Mouse (Mus musculus) embryonic fibroblast, embryonic 13.5 days (primary cell): ENCODE results near the gene Ago4. TPM values are rescaled to one million over a fixed set of nuclear protein-coding genes. Genes with fewer than 3 reads are reported as not detected.

ENCODE experiments used
- H3K27ac ChIP-seq: 2 replicates; pipeline ENCODE4 v1.5.1; 2012; ENCODE audit warnings: low read length, control low read depth, inconsistent platforms; ENCODE audit not compliant: insufficient read depth
- H3K4me1 ChIP-seq: 2 replicates; pipeline ENCODE4 v1.6.1; 2011; ENCODE audit warnings: low read length; ENCODE audit not compliant: control insufficient read depth, insufficient read depth
- H3K4me3 ChIP-seq: 2 replicates; pipeline ENCODE4 v1.5.1; 2011; ENCODE audit warnings: mild to moderate bottlenecking, control low read depth, low read length; ENCODE audit not compliant: insufficient read depth
- CTCF ChIP-seq: IDR thresholded peaks from 2 replicates; pipeline ENCODE4 v1.5.1; 2011; ENCODE audit warnings: mild to moderate bottlenecking, control low read depth, low read length, moderate library complexity, borderline replicate concordance; ENCODE audit not compliant: insufficient read depth
- POLR2A ChIP-seq: IDR thresholded peaks from 2 replicates; pipeline ENCODE4 v1.6.1; 2011; ENCODE audit warnings: low read depth, mild to moderate bottlenecking, control low read depth, low read length, moderate library complexity
- polyA plus RNA-seq: library from polyadenylated mRNA; stranded (reverse); fragments of >200 nt; gene quantifications from 2 replicates; pipeline ENCODE4 v1.2.4, GENCODE M21; 2011; ENCODE audit warnings: low read depth; ENCODE audit not compliant: missing spikeins, insufficient read length

Ago4 gene
- 1.2 and 1.9 TPM in 2 replicates for polyA plus RNA-seq

- H3K4me1 ChIP-seq, result no peaks in the 10 kb centered on the region
- peak within 1 kb of the TSS; percentile 72 for H3K4me3 ChIP-seq
- TF ChIP-seq CTCF (no peak), POLR2A (no peak)
- H3K27ac ChIP-seq, result no peak within 1 kb of the TSS
Measured at GRCm38 (mm10) chr4:126532827-126533728, at the start of gene Ago4. Gene Ago4 (minus strand): TSS chr4:126533472.

GRCm38 (mm10) chr4:126579077-126579476, 45.8 kb upstream of the Ago4 start:
- Histone ChIP-seq H3K27ac (no peak overlapping the region), H3K4me1 (no peaks in the 10 kb centered on the region)
- no peak for TF ChIP-seq CTCF
- no peak for TF ChIP-seq POLR2A

GRCm38 (mm10) chr4:126577920-126578319, 44.6 kb upstream of the Ago4 start:
- TF ChIP-seq CTCF, result no peak
- TF ChIP-seq POLR2A, result no peak
- no peaks in the 10 kb centered on the region for H3K4me1 ChIP-seq
- no peak overlapping the region for H3K4me3 ChIP-seq
- H3K27ac ChIP-seq, result no peak overlapping the region

More at GRCm38 (mm10) chr4:126579077-126579476, 45.8 kb upstream of the Ago4 start:
- no peak overlapping the region for H3K4me3 ChIP-seq

GRCm38 (mm10) chr4:126576281-126576680, 43.0 kb upstream of the Ago4 start:
- no peaks in the 10 kb centered on the region for H3K4me1 ChIP-seq
- TF ChIP-seq CTCF (no peak), POLR2A (no peak)
- no peak overlapping the region for H3K27ac ChIP-seq
- H3K4me3 ChIP-seq, result no peak overlapping the region

- TF ChIP-seq POLR2A, result no peak
- TF ChIP-seq CTCF, result no peak
- no peak overlapping the region for H3K4me3 ChIP-seq
- H3K4me1 ChIP-seq, result no peaks in the 10 kb centered on the region
- H3K27ac ChIP-seq, result no peak overlapping the region
Measured at GRCm38 (mm10) chr4:126569783-126570182, 36.5 kb upstream of the Ago4 start.

GRCm38 (mm10) chr4:126567243-126567642, 34.0 kb upstream of the Ago4 start:
- H3K4me3 ChIP-seq, result no peak overlapping the region
- TF ChIP-seq CTCF (no peak), POLR2A (no peak)
- no peak overlapping the region for H3K27ac ChIP-seq
- H3K4me1 ChIP-seq, result no peaks in the 10 kb centered on the region

GRCm38 (mm10) chr4:126563798-126564197, 30.5 kb upstream of the Ago4 start:
- TF ChIP-seq POLR2A (no peak), CTCF (no peak)
- H3K4me3 ChIP-seq, result no peak overlapping the region
- no peak overlapping the region for H3K27ac ChIP-seq
- H3K4me1 ChIP-seq, result no peaks in the 10 kb centered on the region

- Histone ChIP-seq H3K4me3 (peak within 1 kb of the TSS; percentile 82), H3K4me1 (no peaks in the 10 kb centered on the region; the same call in 1 of the 2 replicates), H3K27ac (no peak within 1 kb of the TSS)
- TF ChIP-seq CTCF, result no peak
- peak; percentile 78 for TF ChIP-seq POLR2A
Measured at GRCm38 (mm10) chr4:126556809-126557711, 23.8 kb upstream of the Ago4 start, which contains the start of gene Clspn. Gene Clspn (plus strand): TSS chr4:126556935.

GRCm38 (mm10) chr4:126554462-126554861, 21.2 kb upstream of the Ago4 start:
- TF ChIP-seq CTCF, result no peak
- no peak for TF ChIP-seq POLR2A
- Histone ChIP-seq H3K27ac (no peak overlapping the region), H3K4me1 (no peaks in the 10 kb centered on the region; the same call in 1 of the 2 replicates), H3K4me3 (no peak overlapping the region)
